Mouse (Mus musculus): Measurements from ENCODE around the gene Pdha1. TPM values are rescaled to one million over a fixed set of nuclear protein-coding genes. Genes with fewer than 3 reads are reported as not detected.

The Pdha1 gene
- polyA plus RNA-seq (2012; rRNA removed), result 37.2 and 62.8 TPM in 2 replicates

- peak; percentile 69 for TF ChIP-seq POLR2A (IDR thresholded peaks at IDR 0.05; ENCODE audit: borderline replicate concordance, extremely low read depth, low read depth, low read length)
- TF ChIP-seq CTCF (IDR thresholded peaks at IDR 0.05; ENCODE audit: insufficient read depth, low read length), result no peak
- Histone ChIP-seq H3K4me1 (ENCODE audit: control insufficient read depth, insufficient read depth, low read length) (no peaks in the 10 kb centered on the region; the same call in 1 of the 2 replicates), H3K4me3 (replicated peaks; ENCODE audit: extremely low read depth, low read depth, low read length) (peak within 1 kb of the TSS; percentile 82)
- WGBS, result 23% methylated on average over 64 of the region's 67 CpGs
- peak; percentile 84 for DNase-seq
Measured at GRCm38 (mm10) chrX:160137861-160138717, at the start of gene Pdha1. TSS of gene Pdha1 (minus strand) at chrX:160138413.

GRCm38 (mm10) chrX:160179032-160179431, 40.8 kb upstream of the Pdha1 start:
- no peak overlapping the region for H3K4me3 ChIP-seq (replicated peaks; ENCODE audit: extremely low read depth, low read depth, low read length)
- no peak for DNase-seq
- 64% methylated on average over 3 of the region's 3 CpGs for WGBS
- TF ChIP-seq CTCF (IDR thresholded peaks at IDR 0.05; ENCODE audit: insufficient read depth, low read length) (0 out of 2 replicates have a peak, but pooled peaks have one; percentile 4), POLR2A (IDR thresholded peaks at IDR 0.05; ENCODE audit: borderline replicate concordance, extremely low read depth, low read depth, low read length) (no peak)
- H3K4me1 ChIP-seq (ENCODE audit: control insufficient read depth, insufficient read depth, low read length), result no peaks in the 10 kb centered on the region

- 19% methylated on average over 3 of the region's 3 CpGs for WGBS
- TF ChIP-seq POLR2A (IDR thresholded peaks at IDR 0.05; ENCODE audit: borderline replicate concordance, extremely low read depth, low read depth, low read length) (no peak), CTCF (IDR thresholded peaks at IDR 0.05; ENCODE audit: insufficient read depth, low read length) (0 out of 2 replicates have a peak, but pooled peaks have one; percentile 28)
- Histone ChIP-seq H3K4me3 (replicated peaks; ENCODE audit: extremely low read depth, low read depth, low read length) (no peak overlapping the region), H3K4me1 (ENCODE audit: control insufficient read depth, insufficient read depth, low read length) (no peaks in the 10 kb centered on the region)
- DNase-seq, result peak; percentile 43
Measured at GRCm38 (mm10) chrX:160170150-160170549, 31.9 kb upstream of the Pdha1 start.

GRCm38 (mm10) chrX:160166246-160166985, 28.2 kb upstream of the Pdha1 start:
- DNase-seq, result no peak
- H3K4me3 ChIP-seq (replicated peaks; ENCODE audit: extremely low read depth, low read depth, low read length), result no peak overlapping the region
- TF ChIP-seq POLR2A (IDR thresholded peaks at IDR 0.05; ENCODE audit: borderline replicate concordance, extremely low read depth, low read depth, low read length) (no peak), CTCF (IDR thresholded peaks at IDR 0.05; ENCODE audit: insufficient read depth, low read length) (no peak)
- 57% methylated on average over 6 of the region's 6 CpGs for WGBS
- H3K4me1 ChIP-seq (ENCODE audit: control insufficient read depth, insufficient read depth, low read length), result no peaks in the 10 kb centered on the region

- Histone ChIP-seq H3K4me1 (ENCODE audit: control insufficient read depth, insufficient read depth, low read length) (no peaks in the 10 kb centered on the region), H3K4me3 (replicated peaks; ENCODE audit: extremely low read depth, low read depth, low read length) (no peak overlapping the region)
- TF ChIP-seq POLR2A (IDR thresholded peaks at IDR 0.05; ENCODE audit: borderline replicate concordance, extremely low read depth, low read depth, low read length) (no peak), CTCF (IDR thresholded peaks at IDR 0.05; ENCODE audit: insufficient read depth, low read length) (no peak)
- 69% methylated on average over 3 of the region's 3 CpGs for WGBS
- DNase-seq, result no peak
Measured at GRCm38 (mm10) chrX:160164259-160164658, 26.0 kb upstream of the Pdha1 start.

GRCm38 (mm10) chrX:160153147-160153815, 15.1 kb upstream of the Pdha1 start:
- DNase-seq, result no peak
- TF ChIP-seq CTCF (IDR thresholded peaks at IDR 0.05; ENCODE audit: insufficient read depth, low read length) (no peak), POLR2A (IDR thresholded peaks at IDR 0.05; ENCODE audit: borderline replicate concordance, extremely low read depth, low read depth, low read length) (no peak)
- 50% methylated on average over 4 of the region's 4 CpGs for WGBS
- Histone ChIP-seq H3K4me1 (ENCODE audit: control insufficient read depth, insufficient read depth, low read length) (no peaks in the 10 kb centered on the region), H3K4me3 (replicated peaks; ENCODE audit: extremely low read depth, low read depth, low read length) (no peak overlapping the region)

- no peak for TF ChIP-seq CTCF (IDR thresholded peaks at IDR 0.05; ENCODE audit: insufficient read depth, low read length)
- TF ChIP-seq POLR2A (IDR thresholded peaks at IDR 0.05; ENCODE audit: borderline replicate concordance, extremely low read depth, low read depth, low read length), result no peak
- DNase-seq, result no peak
Measured at GRCm38 (mm10) chrX:160148859-160149258, 10.6 kb upstream of the Pdha1 start.

GRCm38 (mm10) chrX:160147406-160147805, 9.2 kb upstream of the Pdha1 start:
- Histone ChIP-seq H3K4me1 (ENCODE audit: control insufficient read depth, insufficient read depth, low read length) (no peaks in the 10 kb centered on the region), H3K4me3 (replicated peaks; ENCODE audit: extremely low read depth, low read depth, low read length) (no peak overlapping the region)
- TF ChIP-seq POLR2A (IDR thresholded peaks at IDR 0.05; ENCODE audit: borderline replicate concordance, extremely low read depth, low read depth, low read length), result no peak
- TF ChIP-seq CTCF (IDR thresholded peaks at IDR 0.05; ENCODE audit: insufficient read depth, low read length), result no peak
- DNase-seq, result no peak
- 60% methylated on average over 3 of the region's 3 CpGs for WGBS

More at GRCm38 (mm10) chrX:160148859-160149258, 10.6 kb upstream of the Pdha1 start:
- 82% methylated on average over 3 of the region's 3 CpGs for WGBS
- Histone ChIP-seq H3K4me1 (ENCODE audit: control insufficient read depth, insufficient read depth, low read length) (no peaks in the 10 kb centered on the region), H3K4me3 (replicated peaks; ENCODE audit: extremely low read depth, low read depth, low read length) (no peak overlapping the region)

GRCm38 (mm10) chrX:160146806-160147205, 8.6 kb upstream of the Pdha1 start:
- Histone ChIP-seq H3K4me1 (ENCODE audit: control insufficient read depth, insufficient read depth, low read length) (no peaks in the 10 kb centered on the region), H3K4me3 (replicated peaks; ENCODE audit: extremely low read depth, low read depth, low read length) (no peak overlapping the region)
- no peak for DNase-seq
- TF ChIP-seq CTCF (IDR thresholded peaks at IDR 0.05; ENCODE audit: insufficient read depth, low read length) (no peak), POLR2A (IDR thresholded peaks at IDR 0.05; ENCODE audit: borderline replicate concordance, extremely low read depth, low read depth, low read length) (no peak)
- WGBS, result 84% methylated on average over 4 of the region's 4 CpGs
